Mouse (Mus musculus): Measurements from ENCODE around the gene Akirin2. TPM values are rescaled to one million over a fixed set of nuclear protein-coding genes. Genes with fewer than 3 reads are reported as not detected.

Gene Akirin2
- total RNA-seq (2023): 73.0 TPM

DNA sequence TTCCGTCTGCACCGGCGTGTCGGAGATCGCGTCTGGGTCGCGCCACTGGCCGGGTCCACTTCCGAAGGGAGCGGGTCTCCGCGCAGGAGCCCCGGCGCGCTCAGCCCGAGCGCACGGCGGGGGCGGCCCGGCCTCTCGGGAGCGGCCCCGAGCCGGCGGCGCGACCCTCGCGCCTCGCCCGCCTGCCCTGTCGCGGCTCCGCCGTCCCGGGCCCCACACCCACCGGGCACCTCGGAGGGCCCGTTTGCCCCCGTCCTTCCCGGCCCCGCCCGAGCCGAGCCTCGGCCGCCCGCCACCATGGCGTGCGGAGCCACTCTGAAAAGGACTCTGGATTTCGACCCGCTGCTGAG, at the start of gene Akirin2:
TSS of gene Akirin2 (plus strand) at position 190 of the 350 bp plus-strand sequence.

DNA sequence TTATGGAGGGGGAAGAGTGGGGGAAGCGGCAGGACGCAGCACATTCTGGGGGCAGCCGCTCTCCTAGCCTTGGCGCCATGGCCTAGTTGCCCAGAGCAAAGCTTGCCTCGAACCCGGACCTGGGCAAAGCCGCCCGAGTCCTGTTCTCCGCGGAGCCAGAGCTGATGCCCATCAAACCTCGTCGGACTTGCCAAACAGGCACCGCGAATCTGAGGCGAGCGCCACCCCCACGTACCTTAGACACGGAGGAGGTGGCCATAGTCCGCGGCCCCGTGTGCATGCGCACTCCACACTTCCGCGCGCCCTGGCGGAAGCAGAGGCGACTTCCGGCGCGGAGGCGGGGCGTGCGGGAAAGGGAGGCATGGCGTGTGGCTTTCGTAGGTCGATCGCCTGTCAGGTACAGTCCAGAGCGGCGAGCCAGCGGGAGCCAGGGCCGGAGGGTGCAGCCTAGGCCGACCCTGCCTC, 63.9 kb downstream of the Akirin2 start, which contains the start of the genes Orc3 and Rars2:
TSS of gene Orc3 (minus strand) at position 315 of the 465 bp plus-strand sequence.
TSS of gene Rars2 (plus strand) at position 328 of the 465 bp plus-strand sequence.

Other genes with a start within 250 kb of the Akirin2 start
- gene Orc3, start 64.0 kb downstream of the Akirin2 start, total RNA-seq (2023): 81.2 TPM
- 18.1 TPM for gene Rars2, start 64.0 kb downstream of the Akirin2 start, total RNA-seq (2023)
- gene Slc35a1, start 136.5 kb downstream of the Akirin2 start, total RNA-seq (2023): 13.6 TPM
- gene Cfap206, start 179.3 kb downstream of the Akirin2 start, total RNA-seq (2023): not detected
- not detected for gene Gm136, start 205.3 kb downstream of the Akirin2 start, total RNA-seq (2023)
- 9.3 TPM for gene Smim8, start 227.5 kb downstream of the Akirin2 start, total RNA-seq (2023)

All from CD4-positive naive resting alpha-beta T cell, adult 57 days (primary cell).